Mouse (Mus musculus) embryonic fibroblast, embryonic 13.5 days (primary cell): ENCODE data around the gene C2cd4b.

Experiments used
- CTCF ChIP-seq: IDR thresholded peaks from 2 replicates; pipeline ENCODE4 v1.5.1; 2011; ENCODE audit warnings: mild to moderate bottlenecking, control low read depth, low read length, moderate library complexity, borderline replicate concordance; ENCODE audit not compliant: insufficient read depth
- POLR2A ChIP-seq: IDR thresholded peaks from 2 replicates; pipeline ENCODE4 v1.6.1; 2011; ENCODE audit warnings: low read depth, mild to moderate bottlenecking, control low read depth, low read length, moderate library complexity

DNA sequence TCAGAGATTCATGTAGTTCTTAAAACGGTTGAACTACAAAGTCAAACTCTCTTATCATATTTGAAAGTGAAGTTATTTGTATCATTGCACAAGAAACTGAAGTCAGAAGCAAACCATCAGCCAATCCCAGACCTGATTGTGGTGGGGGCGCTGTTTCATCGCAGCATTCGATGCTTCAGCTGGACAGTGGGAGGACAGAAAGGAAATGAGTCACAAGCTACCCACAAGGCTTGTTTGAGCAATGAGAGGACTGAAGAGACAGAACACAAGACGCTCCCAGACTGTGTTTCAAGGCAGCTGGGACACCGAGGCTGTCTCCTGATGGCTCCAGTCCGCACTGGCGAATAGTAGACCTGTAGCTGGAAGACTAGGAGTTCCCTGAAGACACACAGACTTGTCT, 36.9 kb upstream of the C2cd4b start:
- TF ChIP-seq POLR2A (no peak), CTCF (no peak)
